Mouse (Mus musculus): ENCODE data around the gene Dpm2.

GRCm38 (mm10) chr2:32599409-32599808 lies 28.8 kb downstream of the Dpm2 start, which contains the start of gene St6galnac6:
- no peak for TF ChIP-seq CTCF (IDR thresholded peaks at IDR 0.05; ENCODE audit: extremely low read depth, insufficient read depth, low read length)
- no peak for TF ChIP-seq POLR2A (IDR thresholded peaks at IDR 0.05; ENCODE audit: extremely low read depth, insufficient read depth, low read length)

Measured in cortical plate, adult 2 months (tissue).